Mouse (Mus musculus) adrenal gland, postnatal 4 days (tissue): ENCODE data around the gene Nkx1-2. TPM values are rescaled to one million over a fixed set of nuclear protein-coding genes. Genes with fewer than 3 reads are reported as not detected.
A peak's percentile ranks its signal among the peaks of the same experiment; 100 is the strongest.

Experiments
- DNase-seq, 2 experiments: peaks; one replicate each; pipeline ENCODE4 v3.0.0; 2021 to 2022; ENCODE audit warnings: low spot score in 2 of 2, mixed read lengths in 2 of 2
- total RNA-seq, 2 experiments: library from RNA; stranded (reverse); gene quantifications; 2 replicates each; pipeline ENCODE4 v1.2.3; 2021

Nkx1-2 gene
- total RNA-seq, 2 experiments from 2014 or later = not detected

DNA sequence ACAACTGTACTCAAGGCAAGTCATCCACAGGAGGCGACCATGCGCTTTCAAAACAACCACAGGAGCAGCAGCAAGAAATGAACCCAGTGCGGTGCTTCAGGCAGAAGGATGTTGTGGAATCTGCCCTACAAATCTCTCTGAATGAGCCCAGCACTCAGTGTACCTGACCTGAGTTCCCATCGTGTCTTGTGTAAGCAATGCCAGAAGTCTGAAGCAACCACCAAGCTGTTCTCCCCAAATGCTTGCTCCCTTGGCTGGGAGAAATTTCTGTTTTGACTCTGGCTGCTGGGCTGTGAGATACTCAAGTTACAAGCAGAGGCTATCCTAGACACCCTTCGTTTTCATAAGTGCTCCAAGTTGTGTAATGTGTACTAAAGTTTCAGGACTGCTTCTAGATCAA is 6.3 kb upstream of the Nkx1-2 start:
- DNase-seq = no peak

GRCm38 (mm10) chr7:132604720-132605119 is 5.3 kb upstream of the Nkx1-2 start:
- DNase-seq = no peak

DNA sequence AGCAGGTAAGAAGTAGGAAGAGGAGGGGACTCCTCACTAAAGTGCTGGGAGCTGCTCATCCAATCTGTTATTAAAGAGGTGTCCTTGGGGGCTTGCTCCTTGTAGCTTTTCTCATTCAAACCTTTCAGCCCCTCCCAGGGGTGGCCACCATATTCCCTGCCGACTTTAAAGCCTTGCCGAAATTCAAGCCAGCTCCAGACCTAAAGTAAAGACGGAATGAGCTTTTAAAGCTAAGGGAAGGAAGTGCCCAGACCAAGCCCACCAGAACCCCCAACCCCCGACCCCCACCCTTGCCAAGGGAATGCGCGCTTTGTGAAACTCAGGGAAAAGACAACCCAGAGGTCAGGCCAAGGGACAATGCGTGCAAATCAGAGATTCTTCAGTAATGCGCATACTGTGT is 1.5 kb upstream of the Nkx1-2 start:
- DNase-seq = no peak

- no peak for DNase-seq
Measured at GRCm38 (mm10) chr7:132600026-132600425, 589 bp upstream of the Nkx1-2 start.

DNA sequence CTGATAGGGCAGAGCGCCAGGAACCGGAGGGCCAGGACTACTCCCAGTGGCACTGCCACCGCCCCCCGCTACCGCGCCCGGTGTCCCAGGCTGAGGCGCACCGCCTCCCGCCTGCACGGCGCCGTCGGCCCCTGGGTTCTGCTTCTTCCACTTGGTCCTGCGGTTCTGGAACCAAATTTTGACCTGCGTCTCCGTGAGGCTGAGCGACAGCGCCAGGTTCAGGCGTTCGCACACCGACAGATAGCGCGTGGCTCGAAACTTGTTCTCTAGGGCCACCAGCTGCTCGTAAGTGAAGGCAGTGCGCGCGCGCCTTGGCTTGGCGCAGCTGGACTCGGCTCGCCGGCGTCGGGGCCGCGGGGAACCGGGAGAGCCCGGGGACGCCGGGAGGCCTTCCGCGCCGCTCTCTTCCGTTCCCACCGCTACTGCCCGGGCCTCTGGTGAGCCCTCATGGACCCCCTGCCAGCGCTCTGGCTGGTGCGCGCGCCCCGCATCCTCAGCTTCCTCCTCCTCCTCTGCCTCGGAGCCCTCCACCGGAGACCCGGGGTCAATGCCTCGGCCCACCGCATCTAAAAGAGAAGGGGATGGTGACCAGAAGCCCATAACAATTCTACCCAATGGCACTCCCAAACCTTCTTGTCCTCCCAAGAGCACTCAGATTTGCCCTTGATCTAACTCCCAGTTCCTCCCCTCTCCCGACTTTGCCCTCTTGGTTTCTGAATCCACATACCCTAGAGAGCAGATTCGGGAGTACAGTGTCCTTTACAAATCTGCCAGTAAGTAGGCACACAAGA is 2.0 kb downstream of the Nkx1-2 start:
- DNase-seq = no peak

DNA sequence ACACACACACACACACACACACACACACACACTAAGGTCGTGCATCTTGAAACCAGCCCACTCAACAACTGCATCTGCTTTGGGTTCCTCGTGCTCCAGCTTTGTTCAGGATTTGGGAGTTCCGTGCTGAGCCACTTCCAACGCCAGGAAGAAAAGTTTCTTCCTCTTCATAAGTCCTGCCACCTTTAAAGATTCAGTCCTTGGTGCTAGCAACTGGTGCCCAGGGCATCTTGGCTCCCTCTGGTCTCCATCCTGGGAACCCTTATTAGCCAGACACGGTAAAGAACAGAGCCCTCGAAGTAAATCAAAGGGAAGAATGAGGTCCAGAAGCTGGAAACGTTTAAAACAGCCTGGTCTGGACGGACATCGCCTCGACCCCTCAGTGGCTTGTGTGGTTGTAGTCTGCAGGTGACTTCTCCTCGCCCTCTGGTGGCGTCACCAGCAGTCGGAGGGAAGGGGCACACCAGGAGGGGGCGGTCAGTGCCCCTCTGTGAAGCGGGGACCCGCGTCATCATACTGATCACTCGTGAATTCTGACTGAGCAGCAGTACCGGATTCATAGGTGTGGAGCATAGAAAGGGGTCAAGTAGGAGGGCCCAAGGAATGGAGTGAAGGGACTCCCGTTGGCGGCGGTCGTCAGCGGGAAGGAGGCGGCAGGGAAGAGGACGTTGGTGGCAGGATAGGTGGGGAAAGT is 2.7 kb downstream of the Nkx1-2 start:
- no peak for DNase-seq

- no peak for DNase-seq
Measured at GRCm38 (mm10) chr7:132595787-132596186, 3.6 kb downstream of the Nkx1-2 start.

GRCm38 (mm10) chr7:132594325-132594724 is 5.1 kb downstream of the Nkx1-2 start:
- no peak for DNase-seq

GRCm38 (mm10) chr7:132593762-132594161 is 5.7 kb downstream of the Nkx1-2 start:
- DNase-seq = no peak

DNA sequence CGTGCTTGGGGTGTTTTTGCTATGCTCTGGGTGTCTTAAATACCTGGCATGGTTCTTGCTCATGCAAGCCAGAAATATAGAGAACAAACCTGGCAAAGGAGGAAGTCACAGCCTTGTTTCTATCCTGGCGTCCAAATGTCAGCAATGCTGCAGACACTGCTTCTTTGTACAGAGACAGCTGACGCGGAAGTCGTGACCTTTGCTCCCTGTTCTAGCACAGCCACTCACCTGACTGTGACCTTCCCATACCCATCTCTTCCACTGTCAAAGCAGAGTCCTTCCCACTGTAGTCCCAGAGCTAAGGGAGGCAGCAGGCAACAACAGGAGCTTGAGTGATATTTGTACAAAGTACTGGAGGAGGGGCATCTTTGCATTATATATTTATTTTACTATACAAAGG is 9.8 kb downstream of the Nkx1-2 start:
- no peak for DNase-seq

- DNase-seq = no peak
Measured at GRCm38 (mm10) chr7:132587167-132587566, 12.3 kb downstream of the Nkx1-2 start.

DNA sequence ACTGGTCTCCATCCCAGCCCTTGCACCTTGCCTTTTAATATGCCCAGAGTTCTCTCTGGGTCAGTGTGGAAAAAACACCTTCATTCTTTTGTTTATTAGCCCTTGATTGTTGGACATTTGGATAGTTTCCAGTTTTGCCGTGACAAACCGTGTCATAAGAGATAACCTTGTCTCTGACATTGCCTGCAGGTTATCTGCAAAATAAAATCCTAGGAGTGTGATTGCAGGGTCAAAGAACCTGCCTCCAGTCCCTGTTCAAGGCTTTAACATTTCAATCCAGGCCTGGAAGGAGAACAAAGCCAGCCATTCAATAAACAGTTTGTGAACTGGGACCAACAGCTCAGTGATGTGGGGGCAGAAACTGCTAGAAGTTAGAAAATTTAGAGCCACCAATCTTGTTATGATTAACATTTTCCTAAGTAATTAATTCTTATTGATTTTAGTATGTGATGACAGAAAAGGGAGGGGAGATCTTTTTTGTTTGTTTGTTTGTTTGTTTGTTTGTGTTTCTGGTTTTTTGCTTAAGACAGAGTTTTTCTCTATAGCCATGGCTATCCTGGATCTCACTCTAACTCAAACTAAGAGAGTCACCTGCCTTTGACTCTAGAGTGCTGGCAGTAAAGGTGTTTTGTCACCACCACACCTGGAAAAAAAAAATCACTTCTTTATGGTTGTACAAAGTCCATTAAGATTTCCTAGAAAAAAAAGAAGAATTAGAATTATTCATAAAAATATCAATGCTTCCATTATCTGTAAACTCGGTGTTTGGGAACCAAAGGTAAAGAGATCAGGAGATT is 13.5 kb downstream of the Nkx1-2 start:
- no peak for DNase-seq

DNA sequence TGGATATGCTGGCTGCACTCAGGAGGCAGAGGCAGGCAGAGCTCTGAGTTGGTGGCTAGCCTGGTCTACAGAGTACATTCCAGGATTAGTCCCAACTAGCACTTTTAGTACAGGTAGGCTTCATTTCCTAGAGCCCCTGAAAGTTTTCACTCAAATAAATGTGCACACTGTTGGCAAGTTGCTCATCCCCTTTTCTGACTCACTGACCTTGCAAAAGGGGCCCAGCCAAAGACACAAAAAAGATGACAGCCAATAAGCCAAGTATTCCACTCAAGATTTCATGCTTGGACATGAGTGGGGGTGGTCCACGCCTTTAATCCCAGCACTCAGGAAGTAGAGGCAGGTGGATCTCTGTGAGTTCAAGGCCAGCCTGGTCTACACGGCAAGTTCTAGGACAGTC is 18.0 kb downstream of the Nkx1-2 start:
- DNase-seq = no peak

GRCm38 (mm10) chr7:132580511-132580910 is 18.9 kb downstream of the Nkx1-2 start:
- DNase-seq = no peak

GRCm38 (mm10) chr7:132576891-132577290 is 22.5 kb downstream of the Nkx1-2 start:
- DNase-seq = no peak

DNA sequence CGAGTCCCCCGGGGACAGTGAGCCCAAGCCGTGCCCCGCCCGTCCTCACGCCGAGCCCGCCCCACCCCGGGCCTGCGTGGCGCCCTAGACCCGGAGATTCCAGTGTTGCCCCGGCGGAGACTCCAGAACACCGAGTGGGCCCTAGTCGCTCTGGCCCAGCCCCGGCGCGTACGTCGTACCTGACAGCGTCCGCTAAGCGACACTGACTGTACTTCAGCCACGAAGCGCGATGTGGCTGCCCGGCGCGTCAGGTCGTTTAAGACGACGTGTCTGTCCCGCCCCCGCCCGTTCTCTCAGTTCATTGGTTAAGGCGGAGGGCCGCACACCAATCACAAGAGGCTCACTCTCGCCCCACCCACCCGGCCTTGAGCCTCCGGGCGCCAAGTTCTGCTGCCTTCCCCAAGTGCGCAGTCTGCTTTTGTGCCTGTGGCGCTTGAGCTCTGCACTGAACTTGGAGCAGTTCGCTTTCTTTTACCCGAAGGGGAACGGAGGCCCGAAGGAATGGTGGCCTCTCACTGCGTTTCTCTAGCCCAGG is 23.3 kb downstream of the Nkx1-2 start, which contains the start of gene Oat:
Oat (minus strand) TSS at position 283 of the 535 bp plus-strand sequence.
- DNase-seq = peak; percentile 78 to 88

DNA sequence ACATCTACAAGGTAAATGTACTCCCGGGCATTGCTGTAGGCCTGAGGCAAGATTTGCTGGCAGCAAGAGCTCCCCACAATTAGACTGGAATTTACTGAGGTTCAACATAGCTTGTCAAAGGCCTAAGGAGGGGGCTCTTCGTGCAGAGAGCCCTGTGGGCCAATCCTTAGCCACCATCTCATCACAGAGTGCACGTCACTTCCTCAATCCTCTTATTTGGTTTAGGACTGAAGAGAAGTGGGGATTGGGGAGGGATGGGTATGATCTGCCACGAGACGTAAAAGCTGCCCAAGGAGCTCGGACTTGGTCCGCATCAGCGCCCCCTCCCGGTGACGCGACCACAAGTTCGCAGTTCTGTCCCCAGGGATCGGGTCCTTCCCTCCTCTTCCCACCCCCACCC is 23.8 kb downstream of the Nkx1-2 start:
- peak; percentile 53 to 66 for DNase-seq

DNA sequence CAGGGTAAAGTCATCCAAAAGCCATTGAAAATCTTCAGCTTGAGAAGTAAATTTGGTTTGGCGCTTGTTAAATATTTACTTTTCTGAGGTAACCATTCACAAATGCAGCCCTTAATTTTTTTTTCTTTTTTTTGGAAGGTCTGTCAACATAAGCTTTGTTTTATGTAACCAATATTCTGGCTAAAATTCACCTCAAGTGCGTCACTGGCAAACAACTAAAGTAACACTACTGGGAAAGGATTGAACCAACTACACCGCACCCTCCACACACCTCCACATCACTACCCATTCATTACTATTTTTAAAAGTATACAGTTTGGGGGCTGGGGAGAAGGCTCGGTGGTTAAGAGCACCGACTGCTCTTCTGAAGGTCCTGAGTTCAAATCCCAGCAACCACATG is 24.8 kb downstream of the Nkx1-2 start:
- DNase-seq = no peak

DNA sequence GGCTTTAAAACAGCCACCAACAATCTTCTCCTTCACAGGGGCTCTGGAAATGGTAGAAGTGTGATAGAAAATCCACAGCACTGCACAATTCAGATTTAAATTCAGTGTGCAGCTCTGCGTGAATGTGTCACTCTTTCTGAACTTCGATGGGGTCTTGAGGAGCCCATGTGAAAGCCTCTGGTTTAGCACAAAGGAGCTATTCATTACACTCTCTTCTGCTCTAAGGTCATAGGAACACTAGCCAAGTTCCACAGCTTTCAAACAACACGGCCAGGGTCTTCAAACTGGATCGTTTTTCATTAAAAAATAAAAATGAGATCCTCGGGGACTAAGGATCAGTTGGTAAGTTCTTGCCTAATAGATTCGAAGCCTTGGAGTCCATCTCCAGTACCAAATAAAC is 26.2 kb downstream of the Nkx1-2 start:
- no peak for DNase-seq

DNA sequence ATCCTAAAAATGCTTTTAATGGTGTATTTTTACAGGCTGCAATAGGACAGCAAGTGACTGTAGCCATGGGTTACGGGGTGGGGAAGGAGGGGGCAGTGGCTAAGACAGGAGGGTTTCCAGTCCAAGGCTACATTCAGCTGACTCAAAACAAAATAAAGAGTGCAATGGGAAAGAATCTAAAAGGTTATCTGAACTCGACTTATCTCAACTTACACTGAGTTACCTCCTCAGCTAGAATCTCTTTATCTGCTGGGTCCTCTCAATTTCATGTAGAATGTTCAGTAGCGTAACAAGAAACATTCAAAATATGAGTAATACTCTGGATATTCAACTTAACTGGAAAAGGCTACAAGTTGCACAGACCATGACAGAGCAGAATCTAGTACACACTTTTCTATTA is 26.7 kb downstream of the Nkx1-2 start:
- DNase-seq = no peak

DNA sequence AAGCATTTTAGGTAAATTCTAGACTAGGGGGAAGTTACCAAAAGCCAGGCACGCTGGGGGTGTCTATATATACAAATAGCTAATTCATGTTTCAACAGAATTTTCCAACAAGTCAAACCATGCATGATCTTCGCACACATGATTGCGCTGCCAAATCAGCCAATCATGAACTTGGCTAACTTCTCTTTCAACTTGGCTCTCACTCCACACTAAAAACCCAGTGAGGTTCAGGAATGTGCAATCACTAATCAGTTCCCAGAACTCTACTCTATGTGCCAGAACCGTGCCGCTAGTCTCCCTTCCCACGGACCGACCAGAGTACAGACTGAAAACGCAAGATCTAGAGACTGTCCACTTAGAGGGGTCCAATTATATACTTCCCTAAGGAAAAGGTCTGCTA is 28.0 kb downstream of the Nkx1-2 start:
- no peak for DNase-seq

- DNase-seq = no peak
Measured at GRCm38 (mm10) chr7:132570071-132570470, 29.4 kb downstream of the Nkx1-2 start.
